Mouse (Mus musculus) lung, adult 2 months (tissue): ENCODE results near the gene Arfgef2. TPM values are rescaled to one million over a fixed set of nuclear protein-coding genes. Genes with fewer than 3 reads are reported as not detected.

ENCODE experiments used
- DNase-seq: peaks from one replicate; pipeline ENCODE4 v3.0.0; 2022
- H3K4me1 ChIP-seq: fragments of 200-500 bp; 2 replicates; pipeline ENCODE4 v1.6.1; 2011; ENCODE audit warnings: low read length; ENCODE audit not compliant: control insufficient read depth, insufficient read depth
- H3K4me3 ChIP-seq: fragments of 200-500 bp; replicated peaks from 2 replicates; pipeline ENCODE3; 2011; ENCODE audit warnings: low read depth, mild to moderate bottlenecking, control low read depth, low read length; ENCODE audit errors: extremely low read depth
- CTCF ChIP-seq: fragments of 200-500 bp; IDR thresholded peaks from 2 replicates; pipeline ENCODE4 v1.5.1; 2011; ENCODE audit warnings: mild to moderate bottlenecking, low read length, control low read depth; ENCODE audit not compliant: insufficient read depth
- POLR2A ChIP-seq: fragments of 200-500 bp; IDR thresholded peaks from 2 replicates; pipeline ENCODE4 v1.6.1; 2011; ENCODE audit warnings: low read depth, mild to moderate bottlenecking, control low read depth, low read length, borderline replicate concordance; ENCODE audit errors: extremely low read depth
- WGBS: fragments of 180-500 bp; shearing (Covaris S2); methylation state at CpG from one replicate; pipeline ENCODE4 v1.1.7; 2018; 5-methylcytosine and 5-hydroxymethylcytosine counted together
- polyA plus RNA-seq: library from polyadenylated mRNA; depleted of rRNA; stranded (reverse); fragments of >200 nt; gene quantifications from 2 replicates; pipeline ENCODE4 v1.2.3, GENCODE M21; 2012; rRNA removed

Gene Arfgef2
- polyA plus RNA-seq, 1 experiment: 20.1 TPM

DNA sequence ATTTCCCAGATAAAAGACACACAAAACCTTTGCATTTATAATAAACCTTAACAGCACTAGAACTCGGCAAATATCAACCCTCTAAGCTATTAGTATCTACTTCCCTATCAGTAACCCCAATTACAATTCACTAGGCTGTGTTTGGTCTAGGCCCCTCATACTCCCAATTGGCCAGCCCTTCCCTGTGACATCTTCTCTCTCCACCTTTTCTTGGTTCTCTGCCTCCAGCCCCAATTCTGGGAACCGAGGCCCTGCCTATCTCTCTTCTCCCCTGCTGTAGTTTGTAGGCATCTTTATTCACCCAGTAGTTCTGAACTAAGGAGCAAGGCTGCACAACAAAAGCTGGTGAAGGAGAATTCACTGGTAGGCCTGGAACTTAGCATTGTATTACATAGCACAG lies 118.6 kb downstream of the Arfgef2 start:
- Histone ChIP-seq H3K4me1 (no peaks in the 10 kb centered on the region), H3K4me3 (no peak overlapping the region)
- no peak for TF ChIP-seq POLR2A
- no peak for TF ChIP-seq CTCF
- WGBS: 86% methylated on average over 2 of the region's 2 CpGs
- DNase-seq: no peak

DNA sequence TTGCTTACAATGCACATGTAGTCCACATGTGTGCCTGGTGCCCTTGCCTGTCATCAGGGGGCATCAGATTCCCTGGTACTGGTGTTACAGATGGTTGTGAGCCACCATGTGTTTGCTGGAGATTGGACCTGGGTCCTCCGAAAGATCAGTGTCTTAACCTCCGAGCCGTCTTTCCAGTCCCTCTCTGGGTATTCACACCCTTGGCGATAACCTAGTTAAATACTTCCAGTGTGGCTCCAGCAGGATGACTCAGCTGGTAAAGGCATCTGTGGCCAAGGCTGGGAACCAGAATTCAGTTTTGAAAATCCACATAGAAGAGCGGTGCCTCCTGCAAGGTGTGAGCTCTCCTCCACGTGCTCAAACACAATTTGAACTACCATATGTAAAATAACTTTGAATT lies 128.6 kb downstream of the Arfgef2 start:
- H3K4me1 ChIP-seq: no peaks in the 10 kb centered on the region
- TF ChIP-seq POLR2A (no peak), CTCF (no peak)
- 76% methylated on average over 6 of the region's 6 CpGs for WGBS

DNA sequence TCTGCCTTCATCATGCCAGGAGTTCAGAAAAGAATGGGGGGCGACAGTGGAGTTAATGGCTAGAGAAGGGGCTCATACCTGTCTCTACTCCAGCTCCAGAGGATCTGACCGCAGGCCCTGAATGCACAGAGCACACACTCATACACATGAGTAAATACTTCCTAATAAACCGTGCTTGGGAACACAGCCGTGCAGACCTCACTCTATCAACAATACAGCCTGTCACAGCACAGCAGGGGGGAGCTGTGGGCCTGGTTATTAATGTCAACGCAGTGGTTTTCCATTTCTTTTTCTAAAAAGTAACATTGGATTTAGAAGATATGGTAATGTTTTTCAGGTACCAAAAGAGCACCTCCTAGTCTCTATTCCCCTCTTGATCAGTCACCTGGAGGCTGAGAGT lies 129.0 kb downstream of the Arfgef2 start:
- no peak for DNase-seq
- TF ChIP-seq POLR2A (no peak), CTCF (no peak)
- Histone ChIP-seq H3K4me1 (no peaks in the 10 kb centered on the region), H3K4me3 (no peak overlapping the region)
- 63% methylated on average over 5 of the region's 5 CpGs for WGBS

More for the DNA sequence above, 128.6 kb downstream of the Arfgef2 start:
- H3K4me3 ChIP-seq: no peak overlapping the region
- DNase-seq: no peak

DNA sequence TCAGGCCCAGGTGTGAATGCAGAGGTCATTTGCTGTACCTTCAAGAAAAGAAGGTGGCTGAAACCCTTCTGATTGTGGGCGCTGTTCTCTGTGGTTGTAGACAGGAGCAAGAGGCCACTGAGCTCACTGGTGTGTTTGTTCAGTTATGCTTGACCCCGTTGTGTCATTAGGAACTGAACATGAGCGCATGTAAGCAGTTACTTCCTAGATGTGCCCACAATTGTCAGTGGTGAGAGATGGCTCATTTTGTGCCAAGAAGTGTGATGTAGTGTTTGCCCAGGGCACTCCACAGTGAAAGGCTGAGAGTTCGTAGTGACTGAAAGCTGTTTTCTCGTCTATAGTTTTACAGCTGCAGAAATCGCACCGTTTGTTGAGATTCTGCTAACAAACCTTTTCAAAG lies 130.2 kb downstream of the Arfgef2 start:
- no peak overlapping the region for H3K4me3 ChIP-seq
- TF ChIP-seq CTCF (no peak), POLR2A (no peak)
- H3K4me1 ChIP-seq: no peaks in the 10 kb centered on the region
- WGBS: 66% methylated on average over 7 of the region's 7 CpGs
- DNase-seq: peak; percentile 21

DNA sequence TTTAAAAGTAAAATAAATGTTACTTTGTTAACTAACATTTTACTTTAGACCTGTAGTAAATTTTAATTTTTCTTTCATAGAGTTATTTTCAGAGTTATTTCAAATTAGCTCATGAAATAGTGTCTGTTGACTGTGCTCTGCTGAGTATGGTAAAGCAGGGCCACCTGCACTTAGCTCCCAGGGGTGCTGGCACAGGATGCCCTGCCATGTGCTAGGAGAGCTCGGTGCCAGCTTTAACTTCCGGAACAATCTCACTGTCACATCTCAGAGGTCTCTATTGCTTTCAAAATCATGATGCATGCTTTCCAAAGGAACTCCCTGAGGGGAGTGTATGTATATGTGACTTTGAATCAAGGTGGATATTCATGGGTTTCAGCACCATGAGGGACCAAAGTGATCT lies 130.8 kb downstream of the Arfgef2 start:
- Histone ChIP-seq H3K4me1 (no peaks in the 10 kb centered on the region), H3K4me3 (no peak overlapping the region)
- DNase-seq: no peak
- 42% methylated on average over 2 of the region's 2 CpGs for whole genome bisulfite sequencing
- no peak for TF ChIP-seq POLR2A
- TF ChIP-seq CTCF: no peak

DNA sequence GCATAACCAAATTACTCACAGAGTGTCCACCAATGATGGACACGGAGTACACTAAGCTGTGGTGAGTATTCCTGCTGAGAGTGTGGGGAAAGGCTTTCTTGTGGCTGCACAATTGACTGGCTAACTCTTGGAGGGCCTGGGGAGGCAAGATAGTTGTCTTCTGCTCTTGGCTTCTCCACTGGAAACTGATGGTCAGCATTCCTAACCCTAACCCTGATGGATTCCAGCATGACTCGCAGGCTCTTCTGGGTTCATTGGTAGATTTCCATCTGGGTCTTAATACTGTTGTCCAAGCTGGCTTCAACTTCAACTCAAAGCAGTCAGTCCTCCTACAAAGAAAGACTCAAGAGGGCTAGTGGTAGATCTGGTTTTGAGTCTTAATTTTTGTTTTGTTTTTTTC lies 137.8 kb downstream of the Arfgef2 start:
- Histone ChIP-seq H3K4me3 (no peak overlapping the region), H3K4me1 (no peaks in the 10 kb centered on the region)
- 70% methylated on average over 2 of the region's 2 CpGs for WGBS
- no peak for TF ChIP-seq CTCF
- TF ChIP-seq POLR2A: no peak
- no peak for DNase-seq

DNA sequence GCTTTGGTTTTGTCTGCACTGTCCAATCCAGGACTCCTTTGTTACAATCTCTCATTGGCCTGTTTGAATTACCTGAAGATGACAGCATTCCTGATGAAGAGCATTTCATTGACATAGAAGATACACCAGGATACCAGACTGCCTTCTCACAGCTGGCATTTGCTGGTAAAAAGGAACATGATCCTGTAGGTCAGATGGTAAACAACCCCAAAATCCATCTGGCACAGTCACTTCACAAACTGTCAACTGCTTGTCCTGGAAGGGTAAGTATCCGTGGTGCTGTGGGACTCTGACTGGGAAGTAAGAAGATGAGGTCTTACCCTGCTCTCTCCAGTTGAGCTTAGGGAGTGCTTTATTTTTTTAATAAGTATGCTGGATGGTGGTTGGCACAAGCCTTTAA lies 139.0 kb downstream of the Arfgef2 start:
- no peak for DNase-seq
- Histone ChIP-seq H3K4me1 (no peaks in the 10 kb centered on the region), H3K4me3 (no peak overlapping the region)
- WGBS: 50% methylated on average over 1 of the region's 1 CpGs
- TF ChIP-seq CTCF (no peak), POLR2A (no peak)

DNA sequence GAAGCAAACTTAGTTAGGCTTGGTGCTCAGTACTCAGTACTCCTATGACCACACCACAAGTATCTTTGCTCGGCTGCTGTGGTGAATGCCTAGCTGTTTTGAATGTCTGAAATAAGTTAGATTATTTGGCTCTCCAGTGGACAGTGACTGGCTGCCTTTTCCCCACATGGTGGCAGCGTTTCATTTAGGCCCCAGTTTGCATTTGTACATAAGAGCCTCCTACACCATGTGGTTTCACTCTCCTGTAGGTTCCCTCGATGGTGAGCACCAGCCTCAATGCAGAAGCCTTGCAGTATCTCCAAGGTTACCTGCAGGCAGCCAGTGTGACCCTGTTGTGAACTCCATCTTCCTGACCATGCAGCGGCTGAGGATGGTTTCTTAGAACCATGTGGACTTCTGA lies 140.1 kb downstream of the Arfgef2 start:
- no peak overlapping the region for H3K4me3 ChIP-seq
- DNase-seq: no peak
- 51% methylated on average over 4 of the region's 4 CpGs for WGBS
- TF ChIP-seq CTCF: no peak
- TF ChIP-seq POLR2A: no peak
- H3K4me1 ChIP-seq: no peaks in the 10 kb centered on the region

Other genes starting within 250 kb of the Arfgef2 start
- 61.1 and 64.0 TPM in 2 replicates for gene Prex1, start 91.8 kb upstream of the Arfgef2 start, polyA plus RNA-seq
- gene Trp53rkb, start 13.1 kb upstream of the Arfgef2 start, polyA plus RNA-seq: 3.5 TPM in 2 replicates
- gene Cse1l, start 100.5 kb downstream of the Arfgef2 start, polyA plus RNA-seq: 7.5 and 12.2 TPM in 2 replicates
- gene Stau1, start 190.7 kb downstream of the Arfgef2 start, polyA plus RNA-seq: 22.8 and 28.3 TPM in 2 replicates
- 17.3 and 18.6 TPM in 2 replicates for gene Ddx27, start 209.6 kb downstream of the Arfgef2 start, polyA plus RNA-seq